Mouse (Mus musculus) myocyte (in vitro differentiated cells): Measurements from ENCODE around the gene Zfp13.

ENCODE experiments used
- E2F4 ChIP-seq: IDR thresholded peaks from one replicate; pipeline ENCODE4 v1.6.1; 2011; ENCODE audit warnings: mild to moderate bottlenecking, control low read depth, moderate library complexity; ENCODE audit not compliant: insufficient read depth
- MAX ChIP-seq: IDR thresholded peaks from one replicate; pipeline ENCODE4 v1.6.1; 2011; ENCODE audit warnings: low read depth, mild to moderate bottlenecking, control low read depth
- MYOD1 ChIP-seq, 3 experiments: IDR thresholded peaks; one replicate each; pipeline ENCODE4 v1.6.1; 2011; ENCODE audit warnings: control low read depth in 2 of 3, low read depth in 2 of 3, mild to moderate bottlenecking in 2 of 3, moderate library complexity in 1 of 3; ENCODE audit not compliant: insufficient read length in 2 of 3, control insufficient read depth in 1 of 3
- MYOG ChIP-seq, 3 experiments: IDR thresholded peaks; one replicate each; pipeline ENCODE4 v1.6.1; 2011; ENCODE audit warnings: control low read depth in 2 of 3, low read depth in 2 of 3, mild to moderate bottlenecking in 2 of 3; ENCODE audit not compliant: insufficient read length in 2 of 3, control insufficient read depth in 1 of 3, insufficient read depth in 1 of 3
- POLR2A ChIP-seq: IDR thresholded peaks from one replicate; pipeline ENCODE4 v1.6.1; 2011; ENCODE audit warnings: low read depth, mild to moderate bottlenecking, control low read depth, moderate library complexity; ENCODE audit not compliant: insufficient read length
- POLR2AphosphoS2 ChIP-seq: IDR thresholded peaks from one replicate; pipeline ENCODE4 v1.6.1; 2011; ENCODE audit warnings: low read depth, control low read depth; ENCODE audit not compliant: insufficient read length
- TCF3 ChIP-seq: IDR thresholded peaks from one replicate; pipeline ENCODE4 v1.6.1; 2011; ENCODE audit warnings: low read depth, control low read depth; ENCODE audit not compliant: insufficient read length
- USF1 ChIP-seq: IDR thresholded peaks from one replicate; pipeline ENCODE4 v1.6.1; 2011; ENCODE audit warnings: low read depth, mild to moderate bottlenecking, control low read depth, moderate library complexity

GRCm38 (mm10) chr17:23554321-23554720, 45.0 kb downstream of the Zfp13 start:
- TF ChIP-seq E2F4 (no peak), POLR2A (no peak), MYOG (IDR thresholded peaks at IDR 0.05; ENCODE audit: control insufficient read depth in 1 of 3, insufficient read depth in 1 of 3, insufficient read length in 2 of 3, low read depth in 2 of 3) (no peak), USF1 (no peak), MAX (no peak), MYOD1 (IDR thresholded peaks at IDR 0.05; ENCODE audit: control insufficient read depth in 1 of 3, insufficient read length in 2 of 3, low read depth in 2 of 3) (no peak), TCF3 (no peak), POLR2AphosphoS2 (no peak)
